ENCODE assay signal across 14 mouse cellular contexts in the genomic region with DNA sequence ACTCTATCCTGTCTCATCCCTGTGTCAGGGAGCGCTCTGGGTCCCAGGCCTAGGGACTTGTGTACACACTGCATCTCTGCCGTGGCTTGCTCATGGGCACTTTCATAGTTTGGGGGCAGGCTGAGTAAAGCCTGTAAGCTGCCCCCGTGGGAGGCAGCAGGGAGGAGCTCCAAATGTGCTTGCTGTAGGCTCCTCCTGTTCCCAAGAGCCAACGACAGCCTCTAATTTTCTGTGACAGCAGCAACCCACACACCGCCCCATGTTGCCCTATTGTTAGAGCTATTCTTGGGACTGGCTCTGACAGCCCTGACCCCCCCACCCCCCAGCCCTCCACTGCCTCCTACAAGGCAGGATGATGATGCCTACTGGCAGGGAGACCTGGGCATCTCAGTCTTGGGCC. TPM values are rescaled to one million over a fixed set of nuclear protein-coding genes. Genes with fewer than 3 reads are reported as not detected.
A peak's percentile ranks its signal among the peaks of the same experiment; 100 is the strongest.
DNase-seq lines count a peak whose midpoint lies in the region; ATAC-seq and TF ChIP-seq lines count a peak whose summit lies in the region.
"Had no signal": no experiment of that assay in that cellular context is flagged by ENCODE, and none has a peak within 500 bp of the region (broad histone marks: within the 10 kb centered on the region; RNA-seq: fewer than 3 reads in every experiment).

No protein-coding gene starts in this region.

- H3K36me3 ChIP-seq in heart, embryonic 12.5 days = peaks cover 20% of the 10 kb centered on the region
- H3K36me3 ChIP-seq in intestine, embryonic 16.5 days (ENCODE audit: control insufficient read depth, insufficient read depth, low read length) = peaks cover 2% of the 10 kb centered on the region
- peaks cover 52% of the 10 kb centered on the region for H3K36me3 ChIP-seq in liver, embryonic 12.5 days
- no peaks in the 10 kb centered on the region for H3K36me3 ChIP-seq in midbrain, embryonic 16.5 days (ENCODE audit: control insufficient read depth, insufficient read depth, low read length)

- H3K4me3 ChIP-seq in heart, embryonic 12.5 days = no peak overlapping the region
- H3K4me3 ChIP-seq in left cerebral cortex, adult 2 months = no peak overlapping the region
- H3K4me3 ChIP-seq in brown adipose tissue, adult 24 weeks (ENCODE audit: insufficient read depth, low read depth, low read length) = no peak overlapping the region
- no peak overlapping the region for H3K4me3 ChIP-seq in intestine, embryonic 16.5 days (ENCODE audit: low read length)
- no peak overlapping the region for H3K4me3 ChIP-seq in liver, embryonic 12.5 days
- H3K4me3 ChIP-seq in midbrain, embryonic 16.5 days (ENCODE audit: low read depth, low read length) = no peak overlapping the region
- H3K4me3 ChIP-seq: liver, embryonic 15.5 days had no signal

- no peaks in the 10 kb centered on the region for H3K27me3 ChIP-seq in heart, embryonic 12.5 days (replicated peaks)
- no peaks in the 10 kb centered on the region for H3K27me3 ChIP-seq in intestine, embryonic 16.5 days (replicated peaks; ENCODE audit: control insufficient read depth, insufficient read depth, low read length)
- peaks cover under 1% of the 10 kb centered on the region; the same call in 1 of the 2 replicates for H3K27me3 ChIP-seq in liver, embryonic 12.5 days (replicated peaks)
- no peaks in the 10 kb centered on the region for H3K27me3 ChIP-seq in midbrain, embryonic 16.5 days (ENCODE audit: control insufficient read depth, insufficient read depth, low read depth, low read length)
- H3K27me3 ChIP-seq: Patski had no signal

- ATAC-seq in heart, embryonic 12.5 days (ENCODE audit: insufficient number of reproducible peaks, low FRiP score) = no peak
- ATAC-seq in intestine, embryonic 16.5 days = no peak
- no peak for ATAC-seq in liver, embryonic 12.5 days
- no peak for ATAC-seq in midbrain, embryonic 16.5 days
- ATAC-seq: CD4-positive, CD25-positive, alpha-beta regulatory T cell, adult 4 months had no signal

- DNase-seq in heart, postnatal 14 days = no peak
- DNase-seq in left cerebral cortex, adult 2 months (ENCODE audit: extremely low spot score in 1 of 2, low spot score in 2 of 2) = peak in 1 of 2 experiments; percentile 46
- DNase-seq in left cerebral cortex, postnatal 14 days (ENCODE audit: low spot score in 2 of 2) = no peak
- DNase-seq: adrenal gland, adult 8-10 months; kidney, adult 11 months had no signal

- no peaks in the 10 kb centered on the region for H3K9me3 ChIP-seq in heart, embryonic 12.5 days (replicated peaks)
- H3K9me3 ChIP-seq in intestine, embryonic 16.5 days (ENCODE audit: control insufficient read depth, low read length) = no peaks in the 10 kb centered on the region
- H3K9me3 ChIP-seq in liver, embryonic 12.5 days (replicated peaks) = no peaks in the 10 kb centered on the region
- H3K9me3 ChIP-seq in midbrain, embryonic 16.5 days (replicated peaks; ENCODE audit: control insufficient read depth, low read length, poor library complexity, severe bottlenecking) = no peaks in the 10 kb centered on the region
- H3K9me3 ChIP-seq: liver, embryonic 15.5 days had no signal

- peaks cover 58% of the 10 kb centered on the region for H3K4me1 ChIP-seq in heart, embryonic 12.5 days (replicated peaks)
- peaks cover 14% of the 10 kb centered on the region for H3K4me1 ChIP-seq in brown adipose tissue, adult 24 weeks (ENCODE audit: control insufficient read depth, insufficient read depth, insufficient read length, low read length)
- peaks cover 45% of the 10 kb centered on the region for H3K4me1 ChIP-seq in intestine, embryonic 16.5 days (ENCODE audit: control insufficient read depth, insufficient read depth, low read length)
- H3K4me1 ChIP-seq in liver, embryonic 12.5 days = peaks cover 40% of the 10 kb centered on the region
- H3K4me1 ChIP-seq in midbrain, embryonic 16.5 days (ENCODE audit: control insufficient read depth, insufficient read depth, low read length) = peaks cover 15% of the 10 kb centered on the region

- intact Hi-C loops in heart, postnatal 14 days (cut with DNase I) = no loop called here
- intact Hi-C loops in left cerebral cortex, adult 2 months (cut with DNase I) = no loop called here
- intact Hi-C loops in left cerebral cortex, postnatal 14 days (cut with DNase I) = no loop called here

- WGBS in heart, embryonic 12.5 days = 52% methylated on average over 5 of the region's 5 CpGs
- 62% methylated on average over 5 of the region's 5 CpGs for WGBS in intestine, embryonic 16.5 days
- WGBS in liver, embryonic 12.5 days (ENCODE audit: insufficient replicate concordance) = 80% methylated on average over 5 of the region's 5 CpGs
- WGBS in midbrain, embryonic 16.5 days = 81% methylated on average over 5 of the region's 5 CpGs

- no peak overlapping the region for H3K4me2 ChIP-seq in heart, embryonic 12.5 days
- H3K4me2 ChIP-seq in intestine, embryonic 16.5 days (ENCODE audit: low read depth, low read length) = no peak overlapping the region
- H3K4me2 ChIP-seq in liver, embryonic 12.5 days = no peak overlapping the region
- H3K4me2 ChIP-seq in midbrain, embryonic 16.5 days (ENCODE audit: low read length) = no peak overlapping the region
- H3K4me2 ChIP-seq: liver, embryonic 15.5 days; midbrain, embryonic 11.5 days had no signal

- H3K9ac ChIP-seq in heart, embryonic 12.5 days = peak overlapping the region; percentile 57; the same call in 1 of the 2 replicates
- peak overlapping the region; percentile 44 for H3K9ac ChIP-seq in intestine, embryonic 16.5 days (ENCODE audit: low read depth, low read length)
- no peak overlapping the region for H3K9ac ChIP-seq in liver, embryonic 12.5 days
- no peak overlapping the region for H3K9ac ChIP-seq in midbrain, embryonic 16.5 days (ENCODE audit: low read depth, low read length)
- H3K9ac ChIP-seq: liver, embryonic 15.5 days had no signal

- H3K27ac ChIP-seq in heart, embryonic 12.5 days (ENCODE audit: poor library complexity, severe bottlenecking) = peak overlapping the region; percentile 96
- peak overlapping the region; percentile 73 for H3K27ac ChIP-seq in left cerebral cortex, adult 2 months
- 0 out of 2 replicates have a peak overlapping the region, but pooled peaks have one; percentile 5 for H3K27ac ChIP-seq in brown adipose tissue, adult 24 weeks (replicated peaks; ENCODE audit: low read depth, low read length)
- peak overlapping the region; percentile 81 for H3K27ac ChIP-seq in intestine, embryonic 16.5 days (ENCODE audit: low read length)
- no peak overlapping the region for H3K27ac ChIP-seq in liver, embryonic 12.5 days
- H3K27ac ChIP-seq in midbrain, embryonic 16.5 days (ENCODE audit: low read length) = no peak overlapping the region
- H3K27ac ChIP-seq: liver, embryonic 15.5 days had no signal

- no peak for TF ChIP-seq CTCF in left cerebral cortex, adult 2 months (IDR thresholded peaks at IDR 0.05)

RNA-seq across cellular contexts. Expression of gene Trmt61a, which starts 4.1 kb away (rescaled TPM):
- 8.8 and 10.2 TPM in 2 replicates for polyA plus RNA-seq in heart, embryonic 12.5 days (2016; fragmentation: Nextera tagmentation; extraction: Ambion mirVana)
- total RNA-seq in heart, postnatal 14 days (2021) = 1 to 10 TPM; 3.3 to 4.7 TPM
- total RNA-seq in left cerebral cortex, adult 2 months (2021) = 10 to 100 TPM; 18.9 to 20.2 TPM
- 10 to 100 TPM; 18.9 to 19.7 TPM for total RNA-seq in left cerebral cortex, postnatal 14 days (2021)
- 2.9 and 3.2 TPM in 2 replicates for polyA plus RNA-seq in brown adipose tissue, adult 24 weeks (2012; ENCODE audit: insufficient read depth, insufficient read length, missing spikeins)
- polyA plus RNA-seq in intestine, embryonic 16.5 days (2015; fragmentation: Nextera tagmentation; extraction: Ambion mirVana) = 11.3 and 12.7 TPM in 2 replicates
- polyA plus RNA-seq in liver, embryonic 12.5 days (2016; fragmentation: Nextera tagmentation; extraction: Ambion mirVana) = 19.4 and 20.9 TPM in 2 replicates
- polyA plus RNA-seq in midbrain, embryonic 16.5 days (2015; fragmentation: Nextera tagmentation; extraction: Ambion mirVana) = 9.8 and 10.4 TPM in 2 replicates

RNA-seq across cellular contexts. Expression of gene Ckb, which starts 9.9 kb away (rescaled TPM):
- 363 and 373 TPM in 2 replicates for polyA plus RNA-seq in heart, embryonic 12.5 days (2016; fragmentation: Nextera tagmentation; extraction: Ambion mirVana)
- total RNA-seq in heart, postnatal 14 days (2021) = 100 to 1,000 TPM in 1 of 2 experiments, 10 to 100 TPM in 1; 98.4 to 117 TPM
- total RNA-seq in left cerebral cortex, adult 2 months (2021) = 1,000 to 10,000 TPM; 1,837 to 1,872 TPM
- 1,000 to 10,000 TPM; 1,395 to 1,474 TPM for total RNA-seq in left cerebral cortex, postnatal 14 days (2021)
- polyA plus RNA-seq in brown adipose tissue, adult 24 weeks (2012; ENCODE audit: insufficient read depth, insufficient read length, missing spikeins) = 20.8 and 30.3 TPM in 2 replicates
- polyA plus RNA-seq in intestine, embryonic 16.5 days (2015; fragmentation: Nextera tagmentation; extraction: Ambion mirVana) = 927 and 953 TPM in 2 replicates
- polyA plus RNA-seq in liver, embryonic 12.5 days (2016; fragmentation: Nextera tagmentation; extraction: Ambion mirVana) = 54.1 and 54.6 TPM in 2 replicates
- polyA plus RNA-seq in midbrain, embryonic 16.5 days (2015; fragmentation: Nextera tagmentation; extraction: Ambion mirVana) = 1,397 and 1,482 TPM in 2 replicates

RNA-seq across cellular contexts. Expression of gene Bag5, which starts 31.1 kb away (rescaled TPM):
- polyA plus RNA-seq in heart, embryonic 12.5 days (2016; fragmentation: Nextera tagmentation; extraction: Ambion mirVana) = 40.2 and 41.3 TPM in 2 replicates
- total RNA-seq in heart, postnatal 14 days (2021) = 10 to 100 TPM; 22.6 to 22.7 TPM
- total RNA-seq in left cerebral cortex, adult 2 months (2021) = 10 to 100 TPM; 60.9 to 61.8 TPM
- total RNA-seq in left cerebral cortex, postnatal 14 days (2021) = 10 to 100 TPM; 45.7 to 47.0 TPM
- 16.2 and 18.1 TPM in 2 replicates for polyA plus RNA-seq in brown adipose tissue, adult 24 weeks (2012; ENCODE audit: insufficient read depth, insufficient read length, missing spikeins)
- 43.0 and 46.2 TPM in 2 replicates for polyA plus RNA-seq in intestine, embryonic 16.5 days (2015; fragmentation: Nextera tagmentation; extraction: Ambion mirVana)
- polyA plus RNA-seq in liver, embryonic 12.5 days (2016; fragmentation: Nextera tagmentation; extraction: Ambion mirVana) = 28.4 and 28.5 TPM in 2 replicates
- polyA plus RNA-seq in midbrain, embryonic 16.5 days (2015; fragmentation: Nextera tagmentation; extraction: Ambion mirVana) = 70.4 and 71.8 TPM in 2 replicates

RNA-seq across cellular contexts. Expression of gene Apopt1, which starts 31.1 kb away (rescaled TPM):
- 46.6 and 48.8 TPM in 2 replicates for polyA plus RNA-seq in heart, embryonic 12.5 days (2016; fragmentation: Nextera tagmentation; extraction: Ambion mirVana)
- total RNA-seq in heart, postnatal 14 days (2021) = 10 to 100 TPM; 36.9 to 37.0 TPM
- total RNA-seq in left cerebral cortex, adult 2 months (2021) = 10 to 100 TPM; 36.2 to 38.8 TPM
- total RNA-seq in left cerebral cortex, postnatal 14 days (2021) = 10 to 100 TPM; 39.4 to 44.3 TPM
- polyA plus RNA-seq in brown adipose tissue, adult 24 weeks (2012; ENCODE audit: insufficient read depth, insufficient read length, missing spikeins) = 123 and 134 TPM in 2 replicates
- polyA plus RNA-seq in intestine, embryonic 16.5 days (2015; fragmentation: Nextera tagmentation; extraction: Ambion mirVana) = 56.2 and 58.2 TPM in 2 replicates
- 36.3 and 36.5 TPM in 2 replicates for polyA plus RNA-seq in liver, embryonic 12.5 days (2016; fragmentation: Nextera tagmentation; extraction: Ambion mirVana)
- polyA plus RNA-seq in midbrain, embryonic 16.5 days (2015; fragmentation: Nextera tagmentation; extraction: Ambion mirVana) = 52.3 and 56.8 TPM in 2 replicates

Comparison
In these comparisons a context has a peak if more than half of its experiments do, and no peak if none do; other contexts are left out.
1. H3K27ac ChIP-seq: peak in heart, embryonic 12.5 days (single experiment), left cerebral cortex, adult 2 months (single experiment), brown adipose tissue, adult 24 weeks (single experiment) and intestine, embryonic 16.5 days (single experiment); none in liver, embryonic 12.5 days (single experiment) and midbrain, embryonic 16.5 days (single experiment).
2. H3K9ac ChIP-seq: peak in heart, embryonic 12.5 days (single experiment) and intestine, embryonic 16.5 days (single experiment); none in liver, embryonic 12.5 days (single experiment) and midbrain, embryonic 16.5 days (single experiment).